Comparison of ENCODE assay signal across 21 mouse cellular contexts in the genomic region with DNA sequence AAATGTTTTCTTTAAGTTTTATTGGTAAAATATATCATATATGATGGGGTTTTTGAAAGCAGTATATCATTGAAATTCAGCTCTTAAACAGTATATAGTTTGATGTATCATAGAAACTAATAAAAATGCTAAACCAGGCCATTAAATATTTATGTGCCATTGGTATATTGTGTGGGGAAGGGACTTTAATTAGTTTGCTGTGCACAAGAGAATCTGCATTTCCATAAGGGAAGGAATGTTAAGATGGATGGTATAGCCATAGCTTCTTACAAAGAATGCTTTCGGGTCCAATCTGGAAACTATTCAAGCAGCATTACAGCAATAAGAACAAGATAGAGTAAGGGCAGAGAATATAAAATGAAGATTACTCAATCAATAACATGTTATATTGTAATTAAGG.
"Had no signal": no experiment of that assay in that cellular context is flagged by ENCODE, and none has a peak within 500 bp of the region (broad histone marks: within the 10 kb centered on the region; RNA-seq: fewer than 3 reads in every experiment).

No protein-coding gene starts in this region.

- H3K4me1 ChIP-seq: limb, embryonic 12.5 days; limb, embryonic 15.5 days had no signal

- H3K9me3 ChIP-seq: limb, embryonic 15.5 days had no signal

- H3K4me2 ChIP-seq: limb, embryonic 12.5 days; limb, embryonic 15.5 days; liver, embryonic 11.5 days; lung, embryonic 14.5 days had no signal

- H3K27ac ChIP-seq: limb, embryonic 12.5 days; limb, embryonic 15.5 days; liver, embryonic 14.5 days; macrophage; stomach, postnatal 0 days had no signal

- H3K4me3 ChIP-seq: limb, embryonic 12.5 days; limb, embryonic 15.5 days; myocyte had no signal

- H3K27me3 ChIP-seq: limb, embryonic 12.5 days; limb, embryonic 15.5 days had no signal

- ATAC-seq: liver, postnatal 0 days; lung, postnatal 0 days had no signal

- DNase-seq: kidney, adult 18-20 months; kidney, adult 9 months; kidney, postnatal 14 days; kidney, postnatal 4 days; left cerebral cortex, postnatal 4 days; liver, postnatal 0 days; lung, embryonic 14.5 days; right cerebral cortex, adult 18-20 months; right cerebral cortex, postnatal 14 days; right cerebral cortex, postnatal 4 days; thymus, adult 2 months; thymus, postnatal 14 days; thymus, postnatal 4 days had no signal

- H3K36me3 ChIP-seq: limb, embryonic 12.5 days; limb, embryonic 15.5 days had no signal

- H3K9ac ChIP-seq: limb, embryonic 12.5 days; limb, embryonic 15.5 days; liver, embryonic 14.5 days; liver, postnatal 0 days; lung, embryonic 14.5 days had no signal
